Mouse (Mus musculus): ENCODE data around the gene Celf2.
"Not testable (repeated sequence)": the region's sequence is repeated elsewhere in the genome, so short reads cannot be mapped to it uniquely, and the experiment has no call there.

DNA sequence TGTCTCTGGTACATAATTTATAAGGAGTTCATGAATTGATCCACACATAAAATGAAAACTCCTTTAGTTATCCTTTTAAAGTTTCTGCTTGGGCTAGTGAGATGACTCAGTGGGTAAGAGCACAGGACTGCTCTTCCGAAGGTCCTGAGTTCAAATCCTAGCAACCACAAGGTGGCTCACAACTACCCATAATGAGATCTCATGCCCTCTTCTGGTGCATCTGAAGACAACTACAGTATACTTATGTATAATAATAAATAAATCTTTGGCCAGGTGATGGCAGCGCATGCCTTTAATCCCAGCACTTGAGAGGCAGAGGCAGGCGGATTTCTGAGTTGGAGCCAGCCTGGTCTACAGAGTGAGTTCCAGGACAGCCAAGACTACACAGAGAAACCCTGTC, 934.0 kb downstream of the Celf2 start:
- TF ChIP-seq CTCF (IDR thresholded peaks at IDR 0.05; ENCODE audit: control insufficient read depth, insufficient read depth, low read length); POLR2A (IDR thresholded peaks at IDR 0.05; ENCODE audit: borderline replicate concordance, control insufficient read depth, low read depth, low read length): not testable (repeated sequence)
